Mouse (Mus musculus): ENCODE measurements around the gene C130032M10Rik.

- TF ChIP-seq CTCF (IDR thresholded peaks at IDR 0.05; ENCODE audit: control insufficient read depth, insufficient read depth, low read length) (no peak), POLR2A (IDR thresholded peaks at IDR 0.05; ENCODE audit: borderline replicate concordance, control insufficient read depth, low read depth, low read length) (no peak)
Observed at GRCm38 (mm10) chr9:114471892-114472291, 43.6 kb upstream of the C130032M10Rik start.

Data from bone marrow, adult 2 months (tissue).